Mouse (Mus musculus) c-Kit-positive CD71-positive TER-119-positive erythroid progenitor cells, embryonic 14.5 days (primary cell): ENCODE measurements around the gene Gm49387.

ENCODE experiments used
- DNase-seq: peaks from one replicate; pipeline ENCODE4 v3.0.0-alpha.2; 2013; ENCODE audit warnings: low spot score

Gene Gm49387

GRCm38 (mm10) chr14:31630677-31631076 lies 10.0 kb downstream of the Gm49387 start:
- DNase-seq, result no peak

GRCm38 (mm10) chr14:31622748-31623147 lies 17.9 kb downstream of the Gm49387 start:
- DNase-seq, result no peak

- DNase-seq, result no peak
These were observed 20.0 kb downstream of the Gm49387 start for GRCm38 (mm10) chr14:31620591-31621223.

- DNase-seq, result no peak
These were observed 22.7 kb downstream of the Gm49387 start for GRCm38 (mm10) chr14:31617997-31618396.

- DNase-seq, result no peak
These were observed 23.5 kb downstream of the Gm49387 start for GRCm38 (mm10) chr14:31617204-31617603.

- DNase-seq, result no peak
These were observed 27.0 kb downstream of the Gm49387 start for GRCm38 (mm10) chr14:31613671-31614070.

- DNase-seq, result no peak
These were observed 28.7 kb downstream of the Gm49387 start for GRCm38 (mm10) chr14:31611986-31612385.

GRCm38 (mm10) chr14:31605514-31605913 lies 35.2 kb downstream of the Gm49387 start:
- DNase-seq, result no peak

- DNase-seq, result peak; percentile 24
These were observed 35.8 kb downstream of the Gm49387 start for GRCm38 (mm10) chr14:31604916-31605315.

- DNase-seq, result peak; percentile 75
These were observed 38.1 kb downstream of the Gm49387 start for GRCm38 (mm10) chr14:31602616-31602979.

- no peak for DNase-seq
These were observed 38.6 kb downstream of the Gm49387 start for GRCm38 (mm10) chr14:31601908-31602615.

GRCm38 (mm10) chr14:31597446-31597845 lies 43.2 kb downstream of the Gm49387 start:
- DNase-seq, result no peak

- DNase-seq, result no peak
These were observed 44.3 kb downstream of the Gm49387 start for GRCm38 (mm10) chr14:31596408-31596807.

- DNase-seq, result no peak
These were observed 46.0 kb downstream of the Gm49387 start for GRCm38 (mm10) chr14:31594693-31595092.

GRCm38 (mm10) chr14:31593036-31593435 lies 47.6 kb downstream of the Gm49387 start:
- DNase-seq, result no peak

- DNase-seq, result no peak
These were observed 49.4 kb downstream of the Gm49387 start, which contains the start of gene Colq for GRCm38 (mm10) chr14:31591243-31591642. TSS of gene Colq (minus strand) at chr14:31591343.

GRCm38 (mm10) chr14:31586451-31586850 lies 54.2 kb downstream of the Gm49387 start:
- DNase-seq, result no peak

GRCm38 (mm10) chr14:31583082-31583481 lies 57.6 kb downstream of the Gm49387 start:
- DNase-seq, result no peak

- DNase-seq, result no peak
These were observed 62.5 kb downstream of the Gm49387 start for GRCm38 (mm10) chr14:31577966-31578735.

- no peak for DNase-seq
These were observed 63.6 kb downstream of the Gm49387 start for GRCm38 (mm10) chr14:31576846-31577697.

GRCm38 (mm10) chr14:31575866-31576265 lies 64.8 kb downstream of the Gm49387 start:
- no peak for DNase-seq
